Mouse (Mus musculus) CH12.LX (cell line): Measurements from ENCODE around the gene Naa80.

Experiments used
- BHLHE40 ChIP-seq: IDR thresholded peaks from 2 replicates; pipeline ENCODE4 v1.6.1; 2011; ENCODE audit warnings: mild to moderate bottlenecking, low read depth, low read length, improper control_type of control experiment
- CTCF ChIP-seq, 2 experiments: IDR thresholded peaks in 1 of 2; conservative IDR thresholded peaks in 1 of 2; 2 replicates each; pipeline ENCODE4 v1.5.1; 2011 to 2012; ENCODE audit warnings: low read depth in 2 of 2, low read length in 2 of 2, improper control_type of control experiment in 1 of 2, inconsistent platforms in 1 of 2, mild to moderate bottlenecking in 1 of 2, moderate library complexity in 1 of 2
- EP300 ChIP-seq: IDR thresholded peaks from 2 replicates; pipeline ENCODE4 v1.6.1; 2011; ENCODE audit warnings: low read length, improper control_type of control experiment
- GABPA ChIP-seq: IDR thresholded peaks from 2 replicates; pipeline ENCODE4 v1.6.1; 2012; ENCODE audit warnings: low read depth, low read length, improper control_type of control experiment, inconsistent platforms; ENCODE audit not compliant: insufficient replicate concordance
- HCFC1 ChIP-seq: IDR thresholded peaks from 2 replicates; pipeline ENCODE4 v1.6.1; 2012; ENCODE audit warnings: low read depth, mild to moderate bottlenecking, inconsistent platforms, low read length, improper control_type of control experiment
- MYC ChIP-seq: IDR thresholded peaks from 2 replicates; pipeline ENCODE4 v1.6.1; 2011; ENCODE audit warnings: low read depth, mild to moderate bottlenecking, improper control_type of control experiment, low read length
- PAX5 ChIP-seq: IDR thresholded peaks from 2 replicates; pipeline ENCODE4 v1.6.1; 2012; ENCODE audit warnings: low read length, inconsistent platforms, mixed read lengths
- POLR2A ChIP-seq: IDR thresholded peaks from 2 replicates; pipeline ENCODE4 v1.6.1; 2011; ENCODE audit warnings: low read depth, mild to moderate bottlenecking, improper control_type of control experiment, low read length
- POLR2AphosphoS2 ChIP-seq: IDR thresholded peaks from 2 replicates; pipeline ENCODE4 v1.6.1; 2011; ENCODE audit warnings: low read depth, low read length, improper control_type of control experiment
- SIN3A ChIP-seq: IDR thresholded peaks from 2 replicates; pipeline ENCODE4 v1.6.1; 2012; ENCODE audit warnings: low read length, improper control_type of control experiment, inconsistent platforms
- USF2 ChIP-seq: conservative IDR thresholded peaks from 2 replicates; pipeline ENCODE4 v1.6.1; 2011; ENCODE audit warnings: low read depth, low read length, improper control_type of control experiment

- no peak for TF ChIP-seq BHLHE40
- no peak for TF ChIP-seq USF2
- no peak for TF ChIP-seq EP300
- TF ChIP-seq POLR2A = no peak
- no peak for TF ChIP-seq CTCF (conservative IDR thresholded peaks at IDR 0.05 in 1 of 2, IDR thresholded peaks at IDR 0.05 in 1 of 2; ENCODE audit: low read depth in 2 of 2, low read length in 2 of 2)
- no peak for TF ChIP-seq GABPA
- no peak for TF ChIP-seq HCFC1
- no peak for TF ChIP-seq MYC
- TF ChIP-seq PAX5 = no peak
- no peak for TF ChIP-seq POLR2AphosphoS2
- TF ChIP-seq SIN3A = no peak
These were observed 21.2 kb downstream of the Naa80 start for GRCm38 (mm10) chr9:107599842-107600241.
